Mouse (Mus musculus): Measurements from ENCODE around the gene Fam81a. TPM values are rescaled to one million over a fixed set of nuclear protein-coding genes. Genes with fewer than 3 reads are reported as not detected.

Gene Fam81a
- polyA plus RNA-seq, 1 experiment from 2014 or later: 2.0 TPM

GRCm38 (mm10) chr9:70077170-70077569, 65.2 kb downstream of the Fam81a start:
- no peak overlapping the region for H3K27ac ChIP-seq (replicated peaks; ENCODE audit: low read depth, low read length)
- no peak overlapping the region for H3K4me2 ChIP-seq (ENCODE audit: low read depth, low read length)
- H3K4me3 ChIP-seq (ENCODE audit: low read depth, low read length): no peak overlapping the region
- 68% methylated on average over 7 of the region's 7 CpGs for WGBS
- H3K36me3 ChIP-seq (replicated peaks; ENCODE audit: control insufficient read depth, insufficient read depth, low read depth, low read length): no peaks in the 10 kb centered on the region
- H3K9ac ChIP-seq (replicated peaks; ENCODE audit: low read length): no peak overlapping the region
- ATAC-seq (replicated peaks; ENCODE audit: insufficient number of reproducible peaks, low FRiP score, low TSS enrichment, low read depth): no peak
- no peaks in the 10 kb centered on the region for H3K4me1 ChIP-seq (ENCODE audit: control insufficient read depth, insufficient read depth, low read length)
- no peaks in the 10 kb centered on the region for H3K9me3 ChIP-seq (replicated peaks; ENCODE audit: control insufficient read depth, low read length)
- H3K27me3 ChIP-seq (ENCODE audit: control insufficient read depth, insufficient read depth, low read length): no peaks in the 10 kb centered on the region
- DNase-seq (ENCODE audit: low spot score): no peak

DNA sequence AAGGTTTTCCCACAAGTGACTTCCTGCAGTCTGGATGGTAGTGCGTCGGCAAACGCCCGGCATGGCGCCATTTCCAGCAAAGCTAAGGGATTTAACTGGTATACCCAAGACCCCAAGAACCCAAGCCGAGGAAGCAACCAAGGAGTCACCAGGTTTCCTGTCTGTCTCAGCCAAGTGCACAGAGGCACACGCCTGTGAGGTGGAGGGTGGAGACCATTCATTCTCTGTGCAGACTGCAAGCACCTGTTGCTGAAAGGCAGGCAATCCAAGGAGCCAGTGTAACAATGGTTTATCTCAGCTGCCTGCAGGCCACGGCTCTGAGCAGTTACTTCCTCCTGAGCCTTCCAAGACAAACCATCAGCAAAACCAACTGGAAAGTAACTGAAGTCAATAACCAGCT, 70.0 kb downstream of the Fam81a start:
- H3K27me3 ChIP-seq (ENCODE audit: control insufficient read depth, insufficient read depth, low read length): no peaks in the 10 kb centered on the region
- no peaks in the 10 kb centered on the region for H3K4me1 ChIP-seq (ENCODE audit: control insufficient read depth, insufficient read depth, low read length)
- WGBS: 77% methylated on average over 8 of the region's 8 CpGs
- no peak for ATAC-seq (replicated peaks; ENCODE audit: insufficient number of reproducible peaks, low FRiP score, low TSS enrichment, low read depth)
- no peak for DNase-seq (ENCODE audit: low spot score)
- no peaks in the 10 kb centered on the region for H3K9me3 ChIP-seq (replicated peaks; ENCODE audit: control insufficient read depth, low read length)
- no peak overlapping the region for H3K4me3 ChIP-seq (ENCODE audit: low read depth, low read length)
- no peak overlapping the region for H3K27ac ChIP-seq (replicated peaks; ENCODE audit: low read depth, low read length)
- no peak overlapping the region for H3K4me2 ChIP-seq (ENCODE audit: low read depth, low read length)
- no peaks in the 10 kb centered on the region for H3K36me3 ChIP-seq (replicated peaks; ENCODE audit: control insufficient read depth, insufficient read depth, low read depth, low read length)
- no peak overlapping the region for H3K9ac ChIP-seq (replicated peaks; ENCODE audit: low read length)

- ATAC-seq (replicated peaks; ENCODE audit: insufficient number of reproducible peaks, low FRiP score, low TSS enrichment, low read depth) (no peak), DNase-seq (ENCODE audit: low spot score) (no peak)
- Histone ChIP-seq H3K4me1 (ENCODE audit: control insufficient read depth, insufficient read depth, low read length) (no peaks in the 10 kb centered on the region), H3K9ac (replicated peaks; ENCODE audit: low read length) (no peak overlapping the region), H3K27ac (replicated peaks; ENCODE audit: low read depth, low read length) (no peak overlapping the region), H3K4me3 (ENCODE audit: low read depth, low read length) (no peak overlapping the region), H3K27me3 (ENCODE audit: control insufficient read depth, insufficient read depth, low read length) (no peaks in the 10 kb centered on the region), H3K36me3 (replicated peaks; ENCODE audit: control insufficient read depth, insufficient read depth, low read depth, low read length) (no peaks in the 10 kb centered on the region), H3K9me3 (replicated peaks; ENCODE audit: control insufficient read depth, low read length) (no peaks in the 10 kb centered on the region), H3K4me2 (ENCODE audit: low read depth, low read length) (no peak overlapping the region)
- 64% methylated on average over 8 of the region's 8 CpGs for WGBS
Measured at GRCm38 (mm10) chr9:70069961-70070435, 72.4 kb downstream of the Fam81a start.

GRCm38 (mm10) chr9:70067497-70067896, 74.9 kb downstream of the Fam81a start:
- WGBS: 91% methylated on average over 3 of the region's 3 CpGs
- no peak overlapping the region for H3K9ac ChIP-seq (replicated peaks; ENCODE audit: low read length)
- no peaks in the 10 kb centered on the region for H3K36me3 ChIP-seq (replicated peaks; ENCODE audit: control insufficient read depth, insufficient read depth, low read depth, low read length)
- H3K4me2 ChIP-seq (ENCODE audit: low read depth, low read length): no peak overlapping the region
- H3K9me3 ChIP-seq (replicated peaks; ENCODE audit: control insufficient read depth, low read length): no peaks in the 10 kb centered on the region
- H3K4me3 ChIP-seq (ENCODE audit: low read depth, low read length): no peak overlapping the region
- no peak for ATAC-seq (replicated peaks; ENCODE audit: insufficient number of reproducible peaks, low FRiP score, low TSS enrichment, low read depth)
- H3K27me3 ChIP-seq (ENCODE audit: control insufficient read depth, insufficient read depth, low read length): no peaks in the 10 kb centered on the region
- no peak for DNase-seq (ENCODE audit: low spot score)
- H3K27ac ChIP-seq (replicated peaks; ENCODE audit: low read depth, low read length): no peak overlapping the region
- H3K4me1 ChIP-seq (ENCODE audit: control insufficient read depth, insufficient read depth, low read length): no peaks in the 10 kb centered on the region

DNA sequence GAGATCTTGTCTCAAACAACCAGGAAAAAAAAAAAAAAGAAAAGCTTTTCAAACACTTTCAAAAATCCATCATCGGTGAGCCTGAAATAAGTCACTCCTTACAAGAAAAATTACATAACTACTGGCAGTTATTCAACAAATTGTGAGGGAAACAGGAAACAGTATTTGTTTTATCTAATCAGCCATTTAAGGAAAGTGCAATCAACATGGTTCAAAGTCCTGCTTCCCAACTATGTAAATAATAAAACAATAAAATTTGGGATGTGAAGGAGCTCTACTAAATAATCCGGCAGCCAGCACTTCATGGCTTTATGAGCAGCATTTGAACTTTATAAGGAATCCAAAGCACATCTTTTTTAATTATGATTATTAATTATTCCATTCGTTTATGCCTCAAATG, 80.3 kb downstream of the Fam81a start:
- H3K4me1 ChIP-seq (ENCODE audit: control insufficient read depth, insufficient read depth, low read length): no peaks in the 10 kb centered on the region
- H3K9me3 ChIP-seq (replicated peaks; ENCODE audit: control insufficient read depth, low read length): no peaks in the 10 kb centered on the region
- H3K27ac ChIP-seq (replicated peaks; ENCODE audit: low read depth, low read length): no peak overlapping the region
- H3K9ac ChIP-seq (replicated peaks; ENCODE audit: low read length): no peak overlapping the region
- ATAC-seq (replicated peaks; ENCODE audit: insufficient number of reproducible peaks, low FRiP score, low TSS enrichment, low read depth) (no peak), DNase-seq (ENCODE audit: low spot score) (no peak)
- no peaks in the 10 kb centered on the region for H3K36me3 ChIP-seq (replicated peaks; ENCODE audit: control insufficient read depth, insufficient read depth, low read depth, low read length)
- H3K4me2 ChIP-seq (ENCODE audit: low read depth, low read length): no peak overlapping the region
- 83% methylated on average over 3 of the region's 3 CpGs for WGBS
- H3K4me3 ChIP-seq (ENCODE audit: low read depth, low read length): no peak overlapping the region
- no peaks in the 10 kb centered on the region for H3K27me3 ChIP-seq (ENCODE audit: control insufficient read depth, insufficient read depth, low read length)

DNA sequence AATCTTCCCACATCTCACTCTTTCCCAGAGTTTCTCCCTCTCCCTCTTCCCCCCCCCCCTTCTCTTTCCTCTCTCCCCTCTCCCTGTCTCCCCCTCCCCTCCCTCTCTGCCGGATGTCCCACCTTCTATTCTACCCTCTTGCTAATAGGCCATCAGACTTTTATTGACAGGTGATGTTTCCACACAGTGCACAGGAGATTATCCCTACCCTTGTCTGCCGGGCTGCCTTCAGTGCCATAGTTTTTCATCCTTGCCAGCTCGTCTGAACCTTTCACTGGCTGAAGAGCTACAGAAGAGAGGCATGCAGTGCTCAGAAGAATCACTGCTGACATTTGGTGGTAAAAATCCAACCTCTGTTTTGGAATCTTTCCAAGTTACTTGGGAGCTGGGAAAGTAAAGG, 88.9 kb downstream of the Fam81a start:
- H3K9ac ChIP-seq (replicated peaks; ENCODE audit: low read length): no peak overlapping the region
- no peak for ATAC-seq (replicated peaks; ENCODE audit: insufficient number of reproducible peaks, low FRiP score, low TSS enrichment, low read depth)
- no peak for DNase-seq (ENCODE audit: low spot score)
- no peak overlapping the region for H3K4me2 ChIP-seq (ENCODE audit: low read depth, low read length)
- 55% methylated on average over 3 of the region's 3 CpGs for WGBS
- no peak overlapping the region for H3K27ac ChIP-seq (replicated peaks; ENCODE audit: low read depth, low read length)
- H3K4me3 ChIP-seq (ENCODE audit: low read depth, low read length): no peak overlapping the region
- no peaks in the 10 kb centered on the region for H3K27me3 ChIP-seq (ENCODE audit: control insufficient read depth, insufficient read depth, low read length)
- H3K36me3 ChIP-seq (replicated peaks; ENCODE audit: control insufficient read depth, insufficient read depth, low read depth, low read length): no peaks in the 10 kb centered on the region
- H3K4me1 ChIP-seq (ENCODE audit: control insufficient read depth, insufficient read depth, low read length): no peaks in the 10 kb centered on the region
- H3K9me3 ChIP-seq (replicated peaks; ENCODE audit: control insufficient read depth, low read length): no peaks in the 10 kb centered on the region

- no peaks in the 10 kb centered on the region for H3K36me3 ChIP-seq (replicated peaks; ENCODE audit: control insufficient read depth, insufficient read depth, low read depth, low read length)
- H3K27me3 ChIP-seq (ENCODE audit: control insufficient read depth, insufficient read depth, low read length): no peaks in the 10 kb centered on the region
- H3K9ac ChIP-seq (replicated peaks; ENCODE audit: low read length): no peak overlapping the region
- H3K4me3 ChIP-seq (ENCODE audit: low read depth, low read length): no peak overlapping the region
- no peaks in the 10 kb centered on the region for H3K9me3 ChIP-seq (replicated peaks; ENCODE audit: control insufficient read depth, low read length)
- no peak overlapping the region for H3K27ac ChIP-seq (replicated peaks; ENCODE audit: low read depth, low read length)
- DNase-seq (ENCODE audit: low spot score) (no peak), ATAC-seq (replicated peaks; ENCODE audit: insufficient number of reproducible peaks, low FRiP score, low TSS enrichment, low read depth) (no peak)
- H3K4me1 ChIP-seq (ENCODE audit: control insufficient read depth, insufficient read depth, low read length): no peaks in the 10 kb centered on the region
- H3K4me2 ChIP-seq (ENCODE audit: low read depth, low read length): no peak overlapping the region
- WGBS: 79% methylated on average over 3 of the region's 3 CpGs
Measured at GRCm38 (mm10) chr9:70052730-70053129, 89.6 kb downstream of the Fam81a start.

DNA sequence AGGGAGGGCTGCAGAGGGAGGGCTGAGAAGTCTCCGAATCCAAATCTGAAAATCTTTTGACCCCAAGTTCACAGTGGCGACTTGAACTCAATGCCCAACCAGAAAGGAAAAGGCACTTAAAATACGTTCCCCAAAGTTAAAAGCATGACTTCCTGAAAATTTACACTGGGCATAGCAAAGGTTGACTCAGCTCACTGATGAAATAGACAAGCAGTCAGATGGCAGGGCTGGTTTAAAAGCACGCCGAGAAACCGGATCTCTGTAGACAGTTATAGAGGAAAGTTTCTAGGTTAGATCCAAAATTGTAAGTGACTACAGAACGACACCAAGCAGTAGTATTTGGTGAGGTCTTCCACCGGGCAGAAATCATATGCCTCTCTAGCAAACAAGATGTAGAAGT, 92.5 kb downstream of the Fam81a start:
- no peak overlapping the region for H3K9ac ChIP-seq (replicated peaks; ENCODE audit: low read length)
- H3K4me2 ChIP-seq (ENCODE audit: low read depth, low read length): no peak overlapping the region
- H3K36me3 ChIP-seq (replicated peaks; ENCODE audit: control insufficient read depth, insufficient read depth, low read depth, low read length): no peaks in the 10 kb centered on the region
- no peaks in the 10 kb centered on the region for H3K27me3 ChIP-seq (ENCODE audit: control insufficient read depth, insufficient read depth, low read length)
- no peaks in the 10 kb centered on the region for H3K9me3 ChIP-seq (replicated peaks; ENCODE audit: control insufficient read depth, low read length)
- 34% methylated on average over 8 of the region's 8 CpGs for WGBS
- no peak overlapping the region for H3K27ac ChIP-seq (replicated peaks; ENCODE audit: low read depth, low read length)
- H3K4me3 ChIP-seq (ENCODE audit: low read depth, low read length): no peak overlapping the region
- no peaks in the 10 kb centered on the region for H3K4me1 ChIP-seq (ENCODE audit: control insufficient read depth, insufficient read depth, low read length)
- ATAC-seq (replicated peaks; ENCODE audit: insufficient number of reproducible peaks, low FRiP score, low TSS enrichment, low read depth) (no peak), DNase-seq (ENCODE audit: low spot score) (peak; percentile 31)

All from embryonic facial prominence, embryonic 11.5 days (tissue).